Mouse (Mus musculus): Measurements from ENCODE around the gene Fam174b.

Gene Fam174b

GRCm38 (mm10) chr7:73814454-73814853 lies 74.4 kb downstream of the Fam174b start:
- no peak for DNase-seq (ENCODE audit: low read depth)

- DNase-seq (ENCODE audit: low read depth), result no peak
Measured at GRCm38 (mm10) chr7:73816255-73816996, 76.3 kb downstream of the Fam174b start.

- no peak for DNase-seq (ENCODE audit: low read depth)
Measured at GRCm38 (mm10) chr7:73819366-73819765, 79.3 kb downstream of the Fam174b start.
